Comparison of ENCODE assay signal across 24 mouse cellular contexts in the genomic region with DNA sequence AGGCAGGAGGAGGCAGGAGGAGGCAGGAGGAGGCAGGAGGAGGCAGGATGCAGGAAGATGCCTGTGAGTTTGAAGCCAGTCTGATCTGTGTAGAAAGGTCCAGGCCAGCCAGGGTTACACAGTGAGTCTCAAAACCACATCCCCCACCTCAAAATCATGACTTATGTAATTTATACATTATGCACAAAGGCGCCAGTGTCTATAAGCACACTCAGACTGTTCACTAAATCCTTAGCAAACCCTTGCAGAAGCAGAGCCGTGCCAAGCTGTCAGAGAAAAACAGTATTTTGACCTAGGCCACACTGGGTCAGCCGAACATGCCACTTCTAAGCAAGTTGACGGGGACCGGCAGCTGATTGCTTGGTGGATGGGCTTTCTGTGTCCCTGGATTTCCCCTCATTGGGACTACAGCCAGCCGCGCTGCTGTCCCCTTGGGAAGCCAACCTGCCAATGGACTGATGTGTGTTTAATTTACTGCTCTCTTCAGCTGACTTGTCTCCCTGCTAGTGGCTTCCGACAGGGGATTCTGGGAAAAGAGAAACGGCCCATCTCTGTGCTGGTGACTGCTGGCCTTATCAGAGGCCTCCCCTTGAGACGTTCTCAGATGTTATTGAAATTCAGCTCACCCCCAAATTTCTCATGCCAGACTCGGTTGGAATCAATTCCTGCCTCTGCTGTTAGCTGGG. TPM values are rescaled to one million over a fixed set of nuclear protein-coding genes. Genes with fewer than 3 reads are reported as not detected.
DNase-seq lines count a peak whose midpoint lies in the region; ATAC-seq lines count a peak whose summit lies in the region.
"Had no signal": no experiment of that assay in that cellular context is flagged by ENCODE, and none has a peak within 500 bp of the region (broad histone marks: within the 10 kb centered on the region; RNA-seq: fewer than 3 reads in every experiment).

No protein-coding gene starts in this region.

- peak; percentile 27; the same call in 1 of the 2 replicates for ATAC-seq in forebrain, embryonic 12.5 days (ENCODE audit: low FRiP score)
- ATAC-seq in neural tube, embryonic 11.5 days (ENCODE audit: insufficient read depth, low FRiP score, low TSS enrichment), result peak; percentile 31; the same call in 1 of the 2 replicates
- no peak; the same call in 1 of the 2 replicates for ATAC-seq in neural tube, embryonic 15.5 days (ENCODE audit: low FRiP score)
- ATAC-seq in hindbrain, embryonic 16.5 days, result peak; percentile 54
- peak; percentile 77; the same call in 1 of the 2 replicates for ATAC-seq in neural tube, embryonic 13.5 days (ENCODE audit: low read depth)
- ATAC-seq in kidney, embryonic 15.5 days (replicated peaks; ENCODE audit: low FRiP score), result no peak
- ATAC-seq: forebrain, postnatal 0 days; liver, embryonic 12.5 days had no signal

- H3K4me1 ChIP-seq in forebrain, embryonic 12.5 days, result no peaks in the 10 kb centered on the region
- H3K4me1 ChIP-seq in forebrain, embryonic 10.5 days, result no peaks in the 10 kb centered on the region
- no peaks in the 10 kb centered on the region for H3K4me1 ChIP-seq in neural tube, embryonic 11.5 days (ENCODE audit: control insufficient read depth, insufficient read depth, low read length)
- peaks cover 4% of the 10 kb centered on the region; the same call in 1 of the 2 replicates for H3K4me1 ChIP-seq in neural tube, embryonic 15.5 days
- peaks cover 5% of the 10 kb centered on the region; the same call in 1 of the 2 replicates for H3K4me1 ChIP-seq in hindbrain, embryonic 16.5 days (ENCODE audit: control insufficient read depth, insufficient read depth, low read depth, low read length)
- H3K4me1 ChIP-seq in neural tube, embryonic 13.5 days (replicated peaks), result peaks cover 5% of the 10 kb centered on the region
- H3K4me1 ChIP-seq in kidney, embryonic 15.5 days, result no peaks in the 10 kb centered on the region
- H3K4me1 ChIP-seq: embryonic facial prominence, embryonic 10.5 days; limb, embryonic 13.5 days; liver, embryonic 12.5 days had no signal

- H3K4me3 ChIP-seq in forebrain, embryonic 12.5 days (replicated peaks), result no peak overlapping the region
- H3K4me3 ChIP-seq in forebrain, embryonic 10.5 days, result no peak overlapping the region
- H3K4me3 ChIP-seq in neural tube, embryonic 11.5 days (ENCODE audit: low read depth, low read length), result no peak overlapping the region
- no peak overlapping the region for H3K4me3 ChIP-seq in neural tube, embryonic 15.5 days (replicated peaks)
- no peak overlapping the region for H3K4me3 ChIP-seq in hindbrain, embryonic 16.5 days (ENCODE audit: low read length)
- H3K4me3 ChIP-seq in neural tube, embryonic 13.5 days, result no peak overlapping the region
- H3K4me3 ChIP-seq in kidney, embryonic 15.5 days (replicated peaks), result no peak overlapping the region
- H3K4me3 ChIP-seq: embryonic facial prominence, embryonic 10.5 days; limb, embryonic 13.5 days; liver, embryonic 12.5 days had no signal

- no peaks in the 10 kb centered on the region for H3K36me3 ChIP-seq in forebrain, embryonic 12.5 days (replicated peaks)
- H3K36me3 ChIP-seq in forebrain, embryonic 10.5 days (replicated peaks), result no peaks in the 10 kb centered on the region
- H3K36me3 ChIP-seq in neural tube, embryonic 11.5 days (ENCODE audit: control insufficient read depth, insufficient read depth, low read length), result no peaks in the 10 kb centered on the region
- no peaks in the 10 kb centered on the region for H3K36me3 ChIP-seq in neural tube, embryonic 15.5 days
- no peaks in the 10 kb centered on the region for H3K36me3 ChIP-seq in hindbrain, embryonic 16.5 days (ENCODE audit: control insufficient read depth, insufficient read depth, low read length)
- no peaks in the 10 kb centered on the region for H3K36me3 ChIP-seq in neural tube, embryonic 13.5 days
- H3K36me3 ChIP-seq in kidney, embryonic 15.5 days, result no peaks in the 10 kb centered on the region
- H3K36me3 ChIP-seq: embryonic facial prominence, embryonic 10.5 days; limb, embryonic 13.5 days; liver, embryonic 12.5 days had no signal

- H3K9me3 ChIP-seq in forebrain, embryonic 12.5 days, result no peaks in the 10 kb centered on the region
- H3K9me3 ChIP-seq in forebrain, embryonic 10.5 days, result no peaks in the 10 kb centered on the region
- H3K9me3 ChIP-seq in neural tube, embryonic 11.5 days (ENCODE audit: control insufficient read depth, low read length), result no peaks in the 10 kb centered on the region
- no peaks in the 10 kb centered on the region for H3K9me3 ChIP-seq in neural tube, embryonic 15.5 days (replicated peaks)
- H3K9me3 ChIP-seq in hindbrain, embryonic 16.5 days (ENCODE audit: control insufficient read depth, low read length), result no peaks in the 10 kb centered on the region
- no peaks in the 10 kb centered on the region for H3K9me3 ChIP-seq in neural tube, embryonic 13.5 days
- no peaks in the 10 kb centered on the region for H3K9me3 ChIP-seq in kidney, embryonic 15.5 days (replicated peaks)
- H3K9me3 ChIP-seq: embryonic facial prominence, embryonic 10.5 days; limb, embryonic 13.5 days; liver, embryonic 12.5 days had no signal

- WGBS in forebrain, embryonic 12.5 days, result 72% methylated on average over 11 of the region's 11 CpGs
- 84% methylated on average over 11 of the region's 11 CpGs for WGBS in forebrain, embryonic 10.5 days
- WGBS in neural tube, embryonic 11.5 days, result 63% methylated on average over 11 of the region's 11 CpGs
- 39% methylated on average over 11 of the region's 11 CpGs for WGBS in neural tube, embryonic 15.5 days
- 42% methylated on average over 11 of the region's 11 CpGs for WGBS in hindbrain, embryonic 16.5 days
- WGBS in neural tube, embryonic 13.5 days, result 45% methylated on average over 11 of the region's 11 CpGs
- 64% methylated on average over 11 of the region's 11 CpGs for WGBS in kidney, embryonic 15.5 days

- no peak overlapping the region for H3K27ac ChIP-seq in forebrain, embryonic 12.5 days
- H3K27ac ChIP-seq in forebrain, embryonic 10.5 days, result no peak overlapping the region
- no peak overlapping the region for H3K27ac ChIP-seq in neural tube, embryonic 11.5 days (ENCODE audit: low read depth, low read length)
- H3K27ac ChIP-seq in neural tube, embryonic 15.5 days (replicated peaks), result no peak overlapping the region
- no peak overlapping the region; the same call in 1 of the 2 replicates for H3K27ac ChIP-seq in hindbrain, embryonic 16.5 days (ENCODE audit: low read depth, low read length)
- H3K27ac ChIP-seq in neural tube, embryonic 13.5 days (replicated peaks), result 0 out of 2 replicates have a peak overlapping the region, but pooled peaks have one; percentile 9
- no peak overlapping the region for H3K27ac ChIP-seq in kidney, embryonic 15.5 days
- H3K27ac ChIP-seq: embryonic facial prominence, embryonic 10.5 days; limb, embryonic 13.5 days; liver, embryonic 12.5 days had no signal

- no peak overlapping the region for H3K4me2 ChIP-seq in forebrain, embryonic 12.5 days
- no peak overlapping the region for H3K4me2 ChIP-seq in neural tube, embryonic 11.5 days (ENCODE audit: low read depth)
- H3K4me2 ChIP-seq in neural tube, embryonic 15.5 days, result no peak overlapping the region
- H3K4me2 ChIP-seq in hindbrain, embryonic 16.5 days (ENCODE audit: low read length), result no peak overlapping the region; the same call in 1 of the 2 replicates
- no peak overlapping the region for H3K4me2 ChIP-seq in neural tube, embryonic 13.5 days
- H3K4me2 ChIP-seq in kidney, embryonic 15.5 days, result no peak overlapping the region
- H3K4me2 ChIP-seq: limb, embryonic 13.5 days; liver, embryonic 12.5 days had no signal

- H3K27me3 ChIP-seq in forebrain, embryonic 12.5 days, result no peaks in the 10 kb centered on the region
- no peaks in the 10 kb centered on the region for H3K27me3 ChIP-seq in forebrain, embryonic 10.5 days (ENCODE audit: poor library complexity, severe bottlenecking)
- no peaks in the 10 kb centered on the region for H3K27me3 ChIP-seq in neural tube, embryonic 11.5 days (ENCODE audit: control insufficient read depth, insufficient read depth, low read length)
- no peaks in the 10 kb centered on the region for H3K27me3 ChIP-seq in neural tube, embryonic 15.5 days (replicated peaks)
- H3K27me3 ChIP-seq in hindbrain, embryonic 16.5 days (replicated peaks; ENCODE audit: control insufficient read depth, insufficient read depth, low read length), result no peaks in the 10 kb centered on the region
- H3K27me3 ChIP-seq in neural tube, embryonic 13.5 days, result no peaks in the 10 kb centered on the region
- no peaks in the 10 kb centered on the region for H3K27me3 ChIP-seq in kidney, embryonic 15.5 days
- H3K27me3 ChIP-seq: limb, embryonic 13.5 days; liver, embryonic 12.5 days had no signal

- H3K9ac ChIP-seq in forebrain, embryonic 12.5 days, result no peak overlapping the region
- H3K9ac ChIP-seq in neural tube, embryonic 11.5 days (ENCODE audit: low read length), result no peak overlapping the region
- no peak overlapping the region; the same call in 1 of the 2 replicates for H3K9ac ChIP-seq in neural tube, embryonic 15.5 days (replicated peaks)
- peak overlapping the region; percentile 55 for H3K9ac ChIP-seq in hindbrain, embryonic 16.5 days (ENCODE audit: low read depth, low read length)
- H3K9ac ChIP-seq in neural tube, embryonic 13.5 days, result peak overlapping the region; percentile 18; the same call in 1 of the 2 replicates
- no peak overlapping the region for H3K9ac ChIP-seq in kidney, embryonic 15.5 days
- H3K9ac ChIP-seq: forebrain, postnatal 0 days; limb, embryonic 13.5 days; liver, embryonic 12.5 days had no signal

- DNase-seq in forebrain, embryonic 10.5 days (ENCODE audit: extremely low spot score, low spot score), result no peak
- DNase-seq in neural tube, embryonic 11.5 days (ENCODE audit: low spot score), result no peak
- no peak for DNase-seq in ovary, postnatal 36 days (ENCODE audit: low spot score)
- DNase-seq: cerebellum, adult 18-20 months; forebrain, postnatal 0 days; gastrocnemius, postnatal 36 days; heart, postnatal 36 days; kidney, adult 2 months; kidney, postnatal 25 days; layer of hippocampus, postnatal 36 days; lung, adult 2 months; lung, postnatal 14 days; right cerebral cortex, postnatal 14 days had no signal

RNA-seq across cellular contexts. Expression of a gene that starts 4.1 kb away (rescaled TPM):
- 0.06 and 0.18 TPM in 2 replicates for polyA plus RNA-seq in forebrain, embryonic 12.5 days (2016; fragmentation: Nextera tagmentation; extraction: Ambion mirVana)
- polyA plus RNA-seq in forebrain, embryonic 10.5 days (2016; fragmentation: Nextera tagmentation; extraction: Ambion mirVana), result 0.07 TPM in 1 of 2 replicates, not detected in the other
- 0.08 and 0.12 TPM in 2 replicates for polyA plus RNA-seq in neural tube, embryonic 11.5 days (2014; fragmentation: Nextera tagmentation; extraction: Ambion mirVana)
- not detected in 2 replicates for polyA plus RNA-seq in neural tube, embryonic 15.5 days (2015; fragmentation: Nextera tagmentation; extraction: Ambion mirVana)
- polyA plus RNA-seq in hindbrain, embryonic 16.5 days (2015; fragmentation: Nextera tagmentation; extraction: Ambion mirVana), result 0.08 TPM in 1 of 2 replicates, not detected in the other
- not detected in 2 replicates for polyA plus RNA-seq in neural tube, embryonic 13.5 days (2015; fragmentation: Nextera tagmentation; extraction: Ambion mirVana)
- not detected in 2 replicates for polyA plus RNA-seq in kidney, embryonic 15.5 days (2015; fragmentation: Nextera tagmentation; extraction: Ambion mirVana)
- polyA plus RNA-seq: embryonic facial prominence, embryonic 10.5 days; intestine, embryonic 14.5 days; limb, embryonic 13.5 days; lung, adult 2 months; thymus, postnatal 0 days had no signal

RNA-seq across cellular contexts. Expression of a gene that starts 11.1 kb away (rescaled TPM):
- polyA plus RNA-seq in forebrain, embryonic 12.5 days (2016; fragmentation: Nextera tagmentation; extraction: Ambion mirVana), result not detected in 2 replicates
- not detected in 2 replicates for polyA plus RNA-seq in forebrain, embryonic 10.5 days (2016; fragmentation: Nextera tagmentation; extraction: Ambion mirVana)
- polyA plus RNA-seq in neural tube, embryonic 11.5 days (2014; fragmentation: Nextera tagmentation; extraction: Ambion mirVana), result not detected in 2 replicates
- not detected in 2 replicates for polyA plus RNA-seq in neural tube, embryonic 15.5 days (2015; fragmentation: Nextera tagmentation; extraction: Ambion mirVana)
- 0.13 TPM in 1 of 2 replicates, not detected in the other for polyA plus RNA-seq in hindbrain, embryonic 16.5 days (2015; fragmentation: Nextera tagmentation; extraction: Ambion mirVana)
- not detected in 2 replicates for polyA plus RNA-seq in neural tube, embryonic 13.5 days (2015; fragmentation: Nextera tagmentation; extraction: Ambion mirVana)
- polyA plus RNA-seq in kidney, embryonic 15.5 days (2015; fragmentation: Nextera tagmentation; extraction: Ambion mirVana), result 0.10 and 0.15 TPM in 2 replicates
- polyA plus RNA-seq: heart, embryonic 14.5 days; intestine, embryonic 14.5 days; limb, embryonic 13.5 days; liver, embryonic 12.5 days; thymus, postnatal 0 days had no signal

RNA-seq across cellular contexts. Expression of a gene that starts 30.0 kb away (rescaled TPM):
- 31.4 and 35.5 TPM in 2 replicates for polyA plus RNA-seq in forebrain, embryonic 12.5 days (2016; fragmentation: Nextera tagmentation; extraction: Ambion mirVana)
- 39.6 and 44.9 TPM in 2 replicates for polyA plus RNA-seq in forebrain, embryonic 10.5 days (2016; fragmentation: Nextera tagmentation; extraction: Ambion mirVana)
- polyA plus RNA-seq in neural tube, embryonic 11.5 days (2014; fragmentation: Nextera tagmentation; extraction: Ambion mirVana), result 28.6 and 33.2 TPM in 2 replicates
- polyA plus RNA-seq in neural tube, embryonic 15.5 days (2015; fragmentation: Nextera tagmentation; extraction: Ambion mirVana), result 34.0 and 46.2 TPM in 2 replicates
- polyA plus RNA-seq in hindbrain, embryonic 16.5 days (2015; fragmentation: Nextera tagmentation; extraction: Ambion mirVana), result 34.5 and 38.2 TPM in 2 replicates
- polyA plus RNA-seq in neural tube, embryonic 13.5 days (2015; fragmentation: Nextera tagmentation; extraction: Ambion mirVana), result 28.8 and 32.4 TPM in 2 replicates
- polyA plus RNA-seq in kidney, embryonic 15.5 days (2015; fragmentation: Nextera tagmentation; extraction: Ambion mirVana), result 66.7 and 75.0 TPM in 2 replicates

RNA-seq across cellular contexts. Expression of a gene that starts 30.6 kb away (rescaled TPM):
- polyA plus RNA-seq in forebrain, embryonic 12.5 days (2016; fragmentation: Nextera tagmentation; extraction: Ambion mirVana), result not detected in 2 replicates
- polyA plus RNA-seq in forebrain, embryonic 10.5 days (2016; fragmentation: Nextera tagmentation; extraction: Ambion mirVana), result not detected in 2 replicates
- not detected in 2 replicates for polyA plus RNA-seq in neural tube, embryonic 11.5 days (2014; fragmentation: Nextera tagmentation; extraction: Ambion mirVana)
- polyA plus RNA-seq in neural tube, embryonic 15.5 days (2015; fragmentation: Nextera tagmentation; extraction: Ambion mirVana), result not detected in 2 replicates
- not detected in 2 replicates for polyA plus RNA-seq in hindbrain, embryonic 16.5 days (2015; fragmentation: Nextera tagmentation; extraction: Ambion mirVana)
- not detected in 2 replicates for polyA plus RNA-seq in neural tube, embryonic 13.5 days (2015; fragmentation: Nextera tagmentation; extraction: Ambion mirVana)
- polyA plus RNA-seq in kidney, embryonic 15.5 days (2015; fragmentation: Nextera tagmentation; extraction: Ambion mirVana), result not detected in 2 replicates
- polyA plus RNA-seq: embryonic facial prominence, embryonic 10.5 days; forebrain, postnatal 0 days; heart, embryonic 14.5 days; intestine, embryonic 14.5 days; kidney, adult 2 months; limb, embryonic 13.5 days; liver, embryonic 12.5 days; lung, adult 2 months; thymus, postnatal 0 days had no signal

RNA-seq across cellular contexts. Expression of a gene that starts 48.6 kb away (rescaled TPM):
- not detected in 2 replicates for polyA plus RNA-seq in forebrain, embryonic 12.5 days (2016; fragmentation: Nextera tagmentation; extraction: Ambion mirVana)
- not detected in 2 replicates for polyA plus RNA-seq in forebrain, embryonic 10.5 days (2016; fragmentation: Nextera tagmentation; extraction: Ambion mirVana)
- not detected in 2 replicates for polyA plus RNA-seq in neural tube, embryonic 11.5 days (2014; fragmentation: Nextera tagmentation; extraction: Ambion mirVana)
- polyA plus RNA-seq in neural tube, embryonic 15.5 days (2015; fragmentation: Nextera tagmentation; extraction: Ambion mirVana), result not detected in 2 replicates
- polyA plus RNA-seq in hindbrain, embryonic 16.5 days (2015; fragmentation: Nextera tagmentation; extraction: Ambion mirVana), result not detected in 2 replicates
- polyA plus RNA-seq in neural tube, embryonic 13.5 days (2015; fragmentation: Nextera tagmentation; extraction: Ambion mirVana), result not detected in 2 replicates
- polyA plus RNA-seq in kidney, embryonic 15.5 days (2015; fragmentation: Nextera tagmentation; extraction: Ambion mirVana), result not detected in 2 replicates
- polyA plus RNA-seq: embryonic facial prominence, embryonic 10.5 days; forebrain, postnatal 0 days; heart, embryonic 14.5 days; intestine, embryonic 14.5 days; kidney, adult 2 months; limb, embryonic 13.5 days; liver, embryonic 12.5 days; lung, adult 2 months; thymus, postnatal 0 days had no signal

Comparison
In these comparisons a context has a peak if more than half of its experiments do, and no peak if none do; other contexts are left out.
1. ATAC-seq: peak in forebrain, embryonic 12.5 days (single experiment), neural tube, embryonic 11.5 days (single experiment), hindbrain, embryonic 16.5 days (single experiment) and neural tube, embryonic 13.5 days (single experiment); none in neural tube, embryonic 15.5 days (single experiment) and kidney, embryonic 15.5 days (single experiment).
2. H3K9ac ChIP-seq: peak in hindbrain, embryonic 16.5 days (single experiment) and neural tube, embryonic 13.5 days (single experiment); none in forebrain, embryonic 12.5 days (single experiment), neural tube, embryonic 11.5 days (single experiment), neural tube, embryonic 15.5 days (single experiment) and kidney, embryonic 15.5 days (single experiment).